Mouse (Mus musculus) cerebellum, adult 18-20 months (tissue): ENCODE measurements at regions not wholly inside any gene's neighbourhood (a gene's known extent, or its start where the extent isn't known, plus 50 kb on each side); places are given as distances from the start of the nearest gene placed in this dataset.

Experiments
- DNase-seq, 2 experiments: peaks; one replicate each; pipeline ENCODE4 v3.0.0; 2021

- DNase-seq, result no peak
Measured at GRCm38 (mm10) chr15:52095629-52096190, 1789.0 kb upstream of the Gm7489 start.

GRCm38 (mm10) chr15:52108761-52109160 lies 1775.9 kb upstream of the Gm7489 start:
- DNase-seq, result no peak

- no peak for DNase-seq
Measured at GRCm38 (mm10) chr15:52114368-52115036, 1770.2 kb upstream of the Gm7489 start.

GRCm38 (mm10) chr15:52136693-52137092 lies 1748.0 kb upstream of the Gm7489 start:
- no peak for DNase-seq

GRCm38 (mm10) chr15:52153421-52153820 lies 1731.3 kb upstream of the Gm7489 start:
- DNase-seq, result peak; percentile 24 to 33

GRCm38 (mm10) chr15:52155784-52156183 lies 1728.9 kb upstream of the Gm7489 start:
- no peak for DNase-seq

- peak; percentile 65 to 70 for DNase-seq
Measured at GRCm38 (mm10) chr15:52156779-52157178, 1727.9 kb upstream of the Gm7489 start.

- peak; percentile 88 to 92 for DNase-seq
Measured at GRCm38 (mm10) chr15:52160181-52161088, 1724.3 kb upstream of the Gm7489 start.

- DNase-seq, result no peak
Measured at GRCm38 (mm10) chr15:52161089-52161442, 1723.6 kb upstream of the Gm7489 start.

GRCm38 (mm10) chr15:52161568-52162316 lies 1723.0 kb upstream of the Gm7489 start:
- DNase-seq, result peak; percentile 76 to 87

- no peak for DNase-seq
Measured at GRCm38 (mm10) chr15:52166144-52166543, 1718.6 kb upstream of the Gm7489 start.

GRCm38 (mm10) chr15:52166595-52167443 lies 1717.9 kb upstream of the Gm7489 start:
- no peak for DNase-seq

- no peak for DNase-seq
Measured at GRCm38 (mm10) chr15:52167811-52168210, 1716.9 kb upstream of the Gm7489 start.

- DNase-seq, result no peak
Measured at GRCm38 (mm10) chr15:52176951-52177350, 1707.8 kb upstream of the Gm7489 start.

GRCm38 (mm10) chr15:52178668-52179067 lies 1706.0 kb upstream of the Gm7489 start:
- no peak for DNase-seq

GRCm38 (mm10) chr15:52179379-52179778 lies 1705.3 kb upstream of the Gm7489 start:
- peak in 1 of 2 experiments; percentile 3 for DNase-seq

- DNase-seq, result no peak
Measured at GRCm38 (mm10) chr15:52191176-52191575, 1693.5 kb upstream of the Gm7489 start.

GRCm38 (mm10) chr15:52207271-52207670 lies 1677.4 kb upstream of the Gm7489 start:
- no peak for DNase-seq

- DNase-seq, result no peak
Measured at GRCm38 (mm10) chr15:52232442-52232841, 1652.3 kb upstream of the Gm7489 start.

GRCm38 (mm10) chr15:52236220-52236619 lies 1648.5 kb upstream of the Gm7489 start:
- DNase-seq, result no peak

- DNase-seq, result no peak
Measured at GRCm38 (mm10) chr15:52242890-52243289, 1641.8 kb upstream of the Gm7489 start.
